Mouse (Mus musculus) layer of hippocampus, adult 11-12 months (tissue): ENCODE data around the gene Afdn.
"Not testable (repeated sequence)": the region's sequence is repeated elsewhere in the genome, so short reads cannot be mapped to it uniquely, and the experiment has no call there.

Experiments used
- DNase-seq: peaks from one replicate; pipeline ENCODE4 v3.0.0; 2022; ENCODE audit warnings: low spot score

The Afdn gene

GRCm38 (mm10) chr17:13738916-13739315, 21.4 kb upstream of the Afdn start:
- DNase-seq: no peak

- DNase-seq: no peak
Observed at GRCm38 (mm10) chr17:13739981-13740380, 20.4 kb upstream of the Afdn start.

DNA sequence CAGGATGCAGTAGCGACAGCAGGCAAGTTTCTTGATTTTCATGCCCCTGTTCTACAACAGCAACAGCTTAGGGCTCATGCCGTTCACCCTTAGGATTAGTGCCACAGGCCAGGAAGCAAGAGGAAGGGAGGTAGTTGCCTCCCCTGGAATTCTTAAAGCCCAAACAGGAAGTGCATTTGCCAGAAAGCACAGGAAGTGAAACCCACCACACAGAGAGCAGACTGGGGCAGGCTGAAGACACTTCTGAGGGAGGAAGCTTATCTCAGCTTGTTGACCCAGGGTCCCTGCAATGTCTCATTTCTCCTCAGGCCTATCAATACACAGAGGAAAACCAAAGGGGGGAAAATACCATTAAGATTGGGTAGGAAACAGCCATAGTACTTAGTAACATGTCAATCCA, 19.5 kb upstream of the Afdn start:
- no peak for DNase-seq

DNA sequence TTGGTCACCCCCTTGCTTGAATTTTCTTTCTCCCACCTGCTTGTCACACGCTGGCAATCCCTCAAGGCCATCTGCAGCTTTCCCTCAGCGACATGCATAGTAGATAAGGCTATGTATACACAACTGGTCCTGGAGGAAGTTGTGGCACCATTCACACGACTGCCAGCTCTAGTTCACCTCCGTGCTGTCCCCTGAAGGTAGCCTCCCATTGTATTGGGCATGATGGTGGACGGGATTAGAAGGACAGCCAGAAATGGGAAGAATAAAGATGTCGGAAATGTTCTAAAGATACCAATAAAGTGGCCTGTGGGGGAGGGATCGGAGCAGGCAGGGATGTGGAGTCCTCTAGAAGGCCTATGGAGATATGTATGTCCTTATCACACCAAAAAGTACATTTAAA, 18.7 kb upstream of the Afdn start:
- DNase-seq: no peak

DNA sequence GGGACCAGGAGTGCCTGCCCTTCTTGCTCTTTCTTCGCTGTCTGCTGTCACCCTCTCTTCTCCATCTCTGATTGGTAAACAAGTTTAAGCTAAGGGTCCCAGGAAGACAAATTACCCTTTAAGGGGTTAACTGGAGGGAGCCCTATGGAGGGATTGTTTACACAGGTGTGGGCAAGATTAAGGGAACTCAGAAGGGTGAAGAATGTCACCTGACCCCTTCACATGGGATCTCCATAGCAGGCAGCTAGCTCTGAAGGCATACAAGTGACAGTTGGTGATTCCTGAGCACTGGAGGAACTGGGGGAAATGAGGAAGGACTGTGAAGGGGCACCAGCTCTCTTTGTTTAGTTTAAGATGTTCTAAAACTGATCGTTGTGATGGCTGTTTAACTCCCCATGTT, 18.0 kb upstream of the Afdn start:
- DNase-seq: no peak

GRCm38 (mm10) chr17:13742941-13743708, 17.2 kb upstream of the Afdn start:
- DNase-seq: no peak

DNA sequence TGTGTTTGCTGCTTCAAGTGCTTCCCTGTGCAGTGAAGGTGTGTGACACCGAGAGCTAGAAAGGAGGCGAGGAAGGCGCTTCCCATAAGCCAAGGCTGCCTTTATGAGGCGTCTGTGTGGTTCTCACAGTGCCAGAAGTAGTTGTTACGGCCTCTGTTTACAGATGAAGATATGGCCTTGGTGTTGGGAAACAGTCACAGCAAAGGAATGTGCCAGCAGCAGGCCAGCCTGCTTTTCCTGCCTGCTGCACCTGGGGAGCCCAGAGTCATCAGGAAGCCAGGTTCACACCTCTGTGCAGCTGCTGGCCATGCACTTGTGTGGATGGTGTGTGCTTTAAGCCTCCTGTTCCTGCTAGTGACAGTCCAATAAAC, 16.6 kb upstream of the Afdn start:
- no peak for DNase-seq

GRCm38 (mm10) chr17:13744219-13744618, 16.1 kb upstream of the Afdn start:
- no peak for DNase-seq

GRCm38 (mm10) chr17:13744824-13745223, 15.5 kb upstream of the Afdn start:
- no peak for DNase-seq

DNA sequence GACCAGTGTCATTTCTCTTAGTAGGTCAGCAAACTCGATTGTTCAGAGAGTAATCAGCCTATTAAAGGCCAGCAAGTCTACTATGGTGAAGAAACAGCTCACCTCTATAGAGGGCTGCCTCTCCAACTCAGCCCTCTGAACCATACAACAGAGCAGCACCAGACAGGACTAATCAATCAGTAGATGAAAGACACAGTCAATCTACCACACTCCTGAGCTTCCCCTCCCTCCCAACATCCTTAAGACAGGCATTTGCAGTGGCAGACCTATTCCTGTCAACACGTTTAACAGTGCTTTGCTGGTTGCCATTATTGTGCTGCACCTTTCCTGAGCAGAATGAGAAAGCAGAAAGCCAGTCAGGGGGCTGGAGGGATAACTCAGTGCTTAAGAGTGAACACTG, 15.0 kb upstream of the Afdn start:
- no peak for DNase-seq

GRCm38 (mm10) chr17:13746330-13746729, 14.0 kb upstream of the Afdn start:
- no peak for DNase-seq

GRCm38 (mm10) chr17:13747681-13748080, 12.7 kb upstream of the Afdn start:
- no peak for DNase-seq

- no peak for DNase-seq
Observed at GRCm38 (mm10) chr17:13749027-13749426, 11.3 kb upstream of the Afdn start.

DNA sequence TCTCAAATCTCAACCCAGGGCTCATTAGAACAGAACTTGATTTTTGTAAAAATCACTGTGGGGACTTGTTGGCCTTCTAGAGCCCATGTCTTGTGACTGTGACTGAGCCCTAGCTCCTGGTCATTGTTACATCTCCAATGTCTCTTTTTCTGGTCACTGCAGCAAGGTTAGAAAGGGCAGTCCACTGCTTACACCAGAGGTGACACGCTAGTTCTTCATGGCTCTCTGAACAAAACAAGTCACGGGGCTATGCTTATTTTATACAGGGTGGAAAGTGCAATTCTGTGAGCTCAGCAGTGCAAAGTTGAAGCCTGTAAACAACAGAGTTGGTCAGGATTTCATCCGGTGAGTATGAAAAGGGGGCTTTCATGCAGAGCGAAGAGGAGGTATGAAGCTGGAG, 6.4 kb upstream of the Afdn start:
- no peak for DNase-seq

DNA sequence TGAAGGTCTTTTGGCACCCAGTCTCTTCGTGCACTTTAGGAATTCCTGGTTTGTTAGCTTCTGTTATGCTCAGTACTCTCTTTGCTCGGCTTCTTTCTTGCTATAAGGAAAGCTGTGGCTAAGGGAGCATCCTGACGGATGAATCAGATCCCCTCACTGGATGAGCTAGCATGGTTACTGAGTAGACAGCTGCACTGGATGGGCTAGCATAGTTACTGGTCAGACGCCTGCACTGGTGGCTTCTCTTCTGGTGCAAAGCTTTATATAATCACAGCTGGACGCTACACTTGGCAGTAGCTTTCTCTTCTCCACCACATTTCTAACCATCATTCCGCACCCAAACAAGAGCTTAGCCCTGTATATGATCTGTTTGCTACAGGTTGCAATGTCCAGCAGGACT, 5.4 kb upstream of the Afdn start:
- DNase-seq: no peak

DNA sequence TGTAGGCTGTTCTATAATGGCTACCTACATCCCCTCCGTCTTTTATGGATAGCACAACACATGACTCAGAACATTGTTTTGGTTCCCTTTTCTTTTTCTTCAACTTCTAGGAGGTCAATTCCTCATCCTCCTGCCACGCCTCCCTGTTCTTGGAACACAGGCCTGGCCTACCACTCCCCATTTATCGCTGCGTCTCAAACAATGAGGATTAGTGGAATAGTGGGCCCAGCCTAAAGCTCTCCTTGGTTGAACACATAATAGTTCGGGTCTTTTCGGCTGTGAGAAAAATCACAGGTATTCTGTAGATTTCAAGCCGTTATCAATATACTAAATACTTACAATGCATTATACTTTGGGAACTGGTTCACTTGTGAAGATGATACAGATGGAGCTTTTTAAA, 1.8 kb upstream of the Afdn start:
- no peak for DNase-seq

GRCm38 (mm10) chr17:13759156-13759852, 1.0 kb upstream of the Afdn start:
- DNase-seq: no peak

GRCm38 (mm10) chr17:13760675-13761178, 388 bp downstream of the Afdn start:
- DNase-seq: no peak

DNA sequence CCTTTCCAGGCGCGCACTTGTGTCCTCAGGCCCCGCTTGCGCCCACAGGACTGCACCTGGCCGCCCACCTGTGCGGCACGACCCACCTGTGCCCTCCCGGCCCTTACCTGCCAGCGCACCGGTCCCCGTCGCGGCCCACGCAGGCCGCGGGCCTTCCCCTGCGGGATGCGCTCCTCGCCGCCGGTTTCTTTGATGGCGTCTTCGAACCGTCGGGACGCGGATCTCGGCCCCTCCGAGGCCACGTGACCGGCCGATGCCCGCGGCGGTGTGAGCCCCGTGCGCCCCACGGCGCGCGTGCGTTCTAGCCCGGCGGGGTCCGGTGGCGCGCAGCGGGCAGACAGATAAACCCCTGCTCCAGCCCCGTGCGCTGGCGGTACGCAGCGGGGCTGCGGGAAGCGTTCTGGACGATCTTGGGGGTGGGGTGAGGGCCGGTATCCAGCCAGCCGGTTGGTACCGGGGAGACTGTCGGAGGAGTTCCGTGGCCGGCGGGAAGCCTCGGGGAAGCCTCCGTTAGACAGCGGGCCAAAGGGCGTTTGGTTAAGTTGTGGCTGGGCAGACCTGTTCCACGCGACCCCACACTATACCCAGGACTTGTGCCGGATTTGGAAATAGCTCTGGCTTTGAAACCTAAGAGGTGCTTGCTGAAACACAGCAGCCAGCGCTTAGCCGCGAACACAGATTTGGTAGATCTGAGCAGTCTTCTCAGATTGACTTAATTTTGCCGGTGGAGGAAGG, 1.0 kb downstream of the Afdn start, which contains the start of gene Tcte2:
Gene Tcte2 (minus strand): TSS at position 647 of the 735 bp plus-strand sequence.
- DNase-seq: no peak

GRCm38 (mm10) chr17:13763819-13764218, 3.5 kb downstream of the Afdn start:
- DNase-seq: no peak

- DNase-seq: not testable (repeated sequence)
Observed at GRCm38 (mm10) chr17:13764911-13765310, 4.6 kb downstream of the Afdn start.

GRCm38 (mm10) chr17:13768531-13768930, 8.2 kb downstream of the Afdn start:
- DNase-seq: no peak

GRCm38 (mm10) chr17:13769256-13769655, 8.9 kb downstream of the Afdn start:
- no peak for DNase-seq
